Mouse (Mus musculus) left cerebral cortex, adult 8-10 months (tissue): ENCODE measurements around the gene Trim43a. TPM values are rescaled to one million over a fixed set of nuclear protein-coding genes. Genes with fewer than 3 reads are reported as not detected.
"Not testable (repeated sequence)": the region's sequence is repeated elsewhere in the genome, so short reads cannot be mapped to it uniquely, and the experiment has no call there.

Source experiments
- DNase-seq, 2 experiments: peaks; one replicate each; pipeline ENCODE4 v3.0.0; 2022; ENCODE audit warnings: low spot score in 2 of 2
- total RNA-seq, 4 experiments: library from RNA; stranded (reverse); gene quantifications; 2 replicates each; pipeline ENCODE4 v1.2.4; 2022

Gene Trim43a
- total RNA-seq, result 1 to 10 TPM in 3 of 4 experiments, under 1 TPM in 1; 0.89 to 2.7 (median 1.6) TPM

DNA sequence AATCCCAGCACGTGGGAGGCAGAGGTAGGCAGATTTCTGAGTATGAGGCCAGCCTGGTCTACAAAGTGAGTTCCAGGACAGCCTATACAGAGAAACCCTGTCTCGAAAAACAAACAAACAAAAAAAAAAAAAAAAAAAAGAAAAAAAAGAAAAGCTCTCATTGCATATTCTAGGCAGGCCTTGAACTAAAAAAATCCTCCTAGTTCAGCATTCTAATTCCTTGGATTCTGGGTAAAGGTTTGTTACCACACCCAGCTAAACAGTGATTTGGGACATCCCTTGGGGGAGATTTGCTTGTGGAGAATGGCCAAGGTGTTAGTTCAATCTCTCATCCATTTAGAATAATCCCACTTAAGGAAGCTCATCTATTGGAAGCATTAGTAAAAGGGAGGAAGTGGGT is at the start of gene Trim43a:
Trim43a (plus strand) TSS at position 301 of the 400 bp plus-strand sequence.
- not testable (repeated sequence) for DNase-seq

DNA sequence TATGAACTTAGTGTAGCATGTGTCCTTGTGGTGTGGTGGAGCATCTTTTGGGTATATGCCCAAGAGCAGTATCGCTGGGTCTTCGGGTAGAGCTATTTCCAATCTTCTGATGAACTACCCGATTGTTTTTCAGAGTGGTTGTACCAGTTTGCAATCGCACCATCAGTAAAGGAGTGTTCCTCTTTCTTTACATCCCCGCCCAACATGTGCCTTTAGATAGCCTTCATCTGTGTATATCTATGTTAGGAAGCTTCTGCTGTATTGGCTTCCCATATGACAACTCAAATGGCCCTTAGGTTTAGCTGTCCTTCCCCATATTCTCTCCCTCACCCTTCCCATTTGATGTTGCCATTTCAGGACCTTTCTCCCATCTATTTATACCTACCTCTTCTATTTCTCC is 46.6 kb upstream of the Trim43a start:
- DNase-seq, result no peak

DNA sequence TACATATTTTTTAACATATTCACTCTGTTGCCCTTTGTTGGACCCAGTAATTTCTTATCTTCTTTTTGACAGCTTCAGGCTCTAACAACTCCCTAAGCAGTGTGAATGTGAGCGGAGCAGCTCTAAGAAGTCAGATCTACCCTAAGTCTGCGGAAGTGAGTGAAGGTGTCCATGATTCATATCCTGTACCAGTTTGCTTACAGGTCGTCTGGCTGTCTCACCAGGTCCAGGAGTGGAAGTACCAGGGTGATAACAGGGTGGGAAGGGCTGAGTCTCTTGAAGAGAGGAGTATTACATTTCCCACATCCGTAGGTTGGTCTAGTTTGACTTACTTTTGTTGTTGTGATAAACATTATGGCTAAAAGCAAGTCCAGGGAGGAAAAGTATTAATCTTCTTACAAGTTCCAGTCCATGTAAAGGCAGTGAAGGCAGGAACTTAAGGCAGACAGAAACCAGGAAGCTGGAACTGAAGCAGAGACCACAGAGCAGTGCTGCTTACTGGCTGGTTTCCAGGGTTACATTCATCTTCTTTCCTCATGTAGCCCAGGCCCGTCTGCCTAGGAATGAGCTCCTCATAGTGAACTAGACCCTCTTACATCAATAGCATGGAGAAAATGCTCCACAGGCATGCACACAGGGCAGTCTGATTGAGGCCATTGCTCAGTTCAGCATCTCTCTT is 41.0 kb upstream of the Trim43a start:
- DNase-seq, result no peak

- DNase-seq, result no peak
These were observed 37.9 kb upstream of the Trim43a start for GRCm38 (mm10) chr9:88542816-88543215.

- no peak for DNase-seq
These were observed 35.2 kb upstream of the Trim43a start for GRCm38 (mm10) chr9:88545534-88545933.

GRCm38 (mm10) chr9:88546166-88546565 is 34.5 kb upstream of the Trim43a start:
- no peak for DNase-seq

GRCm38 (mm10) chr9:88546657-88547056 is 34.0 kb upstream of the Trim43a start:
- no peak for DNase-seq

- DNase-seq, result peak in 1 of 2 experiments; percentile 39
These were observed 33.4 kb upstream of the Trim43a start for GRCm38 (mm10) chr9:88547270-88547669.

GRCm38 (mm10) chr9:88547851-88548613 is 32.7 kb upstream of the Trim43a start, which contains the start of gene Zfp949:
TSS of gene Zfp949 (plus strand) at chr9:88548020.
- DNase-seq, result peak; percentile 76 to 83

DNA sequence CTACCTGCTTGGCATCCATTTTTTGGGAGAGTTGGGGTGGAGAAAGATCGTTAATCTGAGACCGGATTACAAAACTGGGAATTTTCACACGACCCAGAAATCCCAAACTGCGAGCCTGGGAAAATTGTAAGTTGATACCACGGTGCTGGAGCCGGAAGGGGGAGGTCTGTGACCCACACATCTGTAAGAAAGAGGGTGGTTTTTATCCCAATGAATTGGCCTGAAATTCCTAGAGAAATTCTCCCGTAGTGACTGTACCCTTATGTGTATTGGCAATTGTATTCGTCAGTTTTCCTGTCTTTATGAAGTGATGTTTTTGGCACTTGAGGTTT is 32.1 kb upstream of the Trim43a start:
- no peak for DNase-seq

- no peak for DNase-seq
These were observed 27.6 kb upstream of the Trim43a start for GRCm38 (mm10) chr9:88553071-88553470.

DNA sequence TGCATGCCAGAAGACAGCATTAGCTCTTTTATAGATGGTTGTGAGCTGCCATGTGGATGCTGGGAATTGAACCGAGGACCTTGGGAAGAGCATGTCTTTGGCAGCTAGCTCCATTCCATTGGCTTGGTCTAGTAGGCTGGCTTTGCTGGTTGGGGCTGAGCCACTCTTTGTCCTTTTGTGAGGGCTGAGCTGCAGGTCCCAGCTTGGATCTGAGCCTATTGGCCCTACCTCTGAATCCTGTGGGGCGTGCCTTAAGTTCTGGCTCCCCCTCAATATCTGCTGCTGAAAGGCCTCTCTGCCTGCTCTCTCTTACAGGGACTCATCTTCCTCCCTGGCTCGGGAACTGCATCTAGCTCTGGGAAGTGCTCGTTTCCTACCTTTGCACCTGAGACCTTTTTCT is 22.5 kb upstream of the Trim43a start:
- DNase-seq, result no peak

DNA sequence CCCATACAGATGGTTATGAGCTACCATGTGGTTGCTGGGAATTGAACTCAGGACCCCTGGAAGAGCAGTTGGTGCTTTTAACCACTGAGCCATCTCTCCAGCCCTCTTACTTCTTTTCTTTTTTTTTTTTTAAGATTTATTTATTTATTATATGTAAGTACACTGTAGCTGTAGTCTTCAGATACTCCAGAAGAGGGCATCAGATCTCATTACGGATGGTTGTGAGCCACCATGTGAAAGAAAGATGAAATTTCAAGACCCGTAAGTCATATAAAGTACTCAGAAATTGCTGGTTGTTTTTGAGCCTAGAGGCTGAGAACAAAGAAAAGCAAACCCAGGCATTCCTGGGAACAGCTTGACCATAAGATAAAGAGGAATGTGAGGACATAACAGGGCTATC is 19.2 kb upstream of the Trim43a start:
- DNase-seq, result not testable (repeated sequence)

GRCm38 (mm10) chr9:88570471-88570870 is 10.2 kb upstream of the Trim43a start:
- not testable (repeated sequence) for DNase-seq

DNA sequence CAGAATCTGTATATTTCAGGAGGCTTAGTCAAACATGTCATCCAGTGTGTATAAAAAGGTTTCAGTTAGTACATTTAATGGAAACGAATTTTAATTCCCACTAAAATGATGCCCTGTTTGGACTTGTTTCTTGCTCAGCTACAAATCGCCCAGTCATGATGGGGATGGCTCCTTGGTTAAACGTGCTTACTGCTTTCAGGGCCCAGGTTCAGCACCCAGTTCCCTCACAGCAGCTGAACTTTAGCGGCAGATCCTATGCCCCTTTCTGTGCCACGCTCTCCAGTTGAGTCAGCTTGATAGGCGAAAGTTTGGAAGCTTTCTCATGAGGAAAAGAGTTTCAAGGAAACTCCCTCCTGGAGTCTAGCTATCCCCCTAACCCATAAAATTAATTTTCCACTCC is 13.0 kb downstream of the Trim43a start:
- not testable (repeated sequence) for DNase-seq

DNA sequence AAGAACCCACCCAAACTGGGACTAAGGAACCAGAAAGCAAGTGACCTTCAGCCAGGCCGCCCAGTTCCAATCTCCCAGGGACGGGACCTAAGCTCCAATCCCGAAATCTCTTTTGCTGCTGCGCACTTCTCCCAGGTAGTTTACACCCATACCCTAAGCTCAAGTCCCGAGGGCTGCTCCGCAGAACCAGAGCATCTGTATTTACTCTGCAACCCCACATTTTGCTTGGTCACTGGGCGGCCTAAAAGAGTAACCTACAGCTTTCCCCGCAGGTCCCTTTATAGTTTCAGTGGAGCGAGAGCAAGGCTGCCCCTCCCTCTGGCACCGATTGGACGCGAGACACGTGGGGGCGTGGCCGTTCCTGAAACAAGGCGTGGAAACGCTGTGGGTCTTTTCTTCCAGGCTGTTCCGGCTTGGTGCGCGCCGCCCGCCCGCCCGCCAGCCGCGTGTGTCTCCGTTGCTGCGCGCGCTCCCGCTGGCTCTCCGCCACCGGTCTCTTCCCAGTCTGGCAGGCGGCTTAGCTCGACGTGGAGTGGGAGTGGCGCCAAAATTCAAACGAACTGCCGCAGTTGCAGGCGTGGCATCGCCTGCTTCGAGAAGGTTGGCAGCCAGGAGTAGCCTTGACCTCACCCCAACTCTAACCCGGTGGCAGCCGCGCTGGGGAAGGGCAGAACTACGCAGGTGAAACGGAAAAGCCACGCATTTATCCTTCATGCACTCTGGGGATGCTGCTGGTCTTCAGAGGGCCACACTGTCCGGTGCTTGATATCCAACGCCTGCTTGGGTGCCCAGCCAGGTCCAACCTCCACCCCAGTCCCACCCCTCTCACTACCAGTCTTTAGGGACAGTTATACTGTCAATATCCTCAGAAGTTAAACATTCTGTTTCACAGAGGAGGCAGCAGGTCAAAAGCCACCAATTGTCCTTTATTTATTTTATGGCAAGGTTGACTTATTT is 18.8 kb downstream of the Trim43a start:
- DNase-seq, result peak; percentile 93 to 97

DNA sequence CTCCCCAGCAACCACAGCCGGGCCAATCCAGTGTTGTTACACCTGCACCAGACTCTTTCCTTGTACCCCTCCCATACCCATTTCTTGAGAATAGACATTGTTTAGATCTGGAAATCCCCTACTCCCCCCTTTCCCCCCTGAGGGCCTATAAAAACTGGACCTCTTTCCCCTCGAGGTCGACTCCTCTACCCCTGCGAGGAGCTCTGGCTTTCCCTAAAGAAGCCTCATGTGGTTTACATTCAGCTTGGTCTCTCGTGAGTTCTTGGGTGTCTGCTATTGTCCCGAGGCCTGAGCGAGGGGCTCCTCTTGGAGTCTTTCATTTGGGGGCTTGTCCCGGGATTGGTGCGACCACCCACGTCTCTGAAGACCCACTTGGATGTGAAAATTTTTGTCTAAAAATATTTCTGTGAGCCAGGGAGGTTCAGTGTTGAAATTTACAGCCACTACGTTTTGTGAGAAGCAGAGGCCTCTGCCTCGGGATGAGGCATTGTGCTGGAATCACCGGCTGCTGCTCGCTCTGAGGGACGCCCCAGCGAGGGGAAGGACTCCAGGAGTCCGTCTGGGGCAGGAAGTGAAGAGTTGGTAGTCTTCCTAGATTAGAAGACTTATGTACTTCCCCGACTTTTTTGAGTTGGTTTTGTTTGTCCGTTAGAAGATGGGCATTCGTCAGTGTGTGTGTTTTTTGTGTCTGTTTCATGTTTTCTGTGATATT is 45.3 kb downstream of the Trim43a start:
- not testable (repeated sequence) for DNase-seq

DNA sequence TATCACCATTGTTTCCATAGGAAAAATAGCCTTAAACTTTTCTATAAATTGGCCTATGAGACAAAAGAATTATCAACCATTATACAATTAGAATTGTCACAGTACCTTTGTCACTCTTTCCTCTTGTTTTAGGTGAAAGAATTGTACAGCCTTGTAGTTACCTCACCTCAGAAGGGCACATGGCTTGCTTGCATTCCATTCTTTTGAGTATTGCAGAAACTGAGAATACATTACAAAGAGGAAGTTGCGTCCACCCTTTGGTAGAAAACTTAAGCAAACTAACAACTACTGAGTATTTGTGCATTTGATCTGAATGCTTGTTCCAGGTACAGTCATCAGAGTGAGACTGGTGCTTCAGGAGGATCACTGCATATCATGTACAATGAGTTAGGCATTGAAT is 57.4 kb downstream of the Trim43a start:
- not testable (repeated sequence) for DNase-seq
